Mouse (Mus musculus): ENCODE results near the gene Kmt2c.
"Not testable (repeated sequence)": the region's sequence is repeated elsewhere in the genome, so short reads cannot be mapped to it uniquely, and the experiment has no call there.

The Kmt2c gene

GRCm38 (mm10) chr5:25516301-25516895 is 17.8 kb upstream of the Kmt2c start:
- no peak for DNase-seq (ENCODE audit: low read depth in 2 of 2, low spot score in 2 of 2)

- no peak for DNase-seq (ENCODE audit: low read depth in 2 of 2, low spot score in 2 of 2)
These were observed 17.2 kb upstream of the Kmt2c start, which contains the start of gene Cct8l1 for GRCm38 (mm10) chr5:25515767-25516166. Gene Cct8l1, plus strand, starts transcription at chr5:25516067.

GRCm38 (mm10) chr5:25506041-25506440 is 7.5 kb upstream of the Kmt2c start:
- DNase-seq (ENCODE audit: low read depth in 2 of 2, low spot score in 2 of 2): no peak

DNA sequence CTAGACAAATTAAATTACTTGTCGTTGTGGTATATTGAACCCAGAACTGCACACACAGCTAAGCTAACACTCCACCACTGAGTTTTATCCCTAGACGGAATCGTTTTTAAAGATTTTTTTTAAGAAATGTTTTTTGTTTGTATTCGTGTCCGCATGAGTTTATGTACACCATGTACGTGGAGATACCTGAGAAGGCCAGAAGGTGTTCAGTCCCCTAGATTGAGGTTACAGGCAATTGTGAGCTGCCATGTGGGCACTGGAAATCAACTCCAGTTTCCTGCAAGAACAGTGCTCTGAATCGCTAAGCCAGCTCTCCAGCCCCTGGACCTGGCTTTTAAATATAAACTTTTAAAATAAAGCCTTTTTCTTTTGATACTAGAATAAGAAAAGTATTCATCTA is 2.1 kb upstream of the Kmt2c start:
- no peak for DNase-seq (ENCODE audit: low read depth in 2 of 2, low spot score in 2 of 2)

DNA sequence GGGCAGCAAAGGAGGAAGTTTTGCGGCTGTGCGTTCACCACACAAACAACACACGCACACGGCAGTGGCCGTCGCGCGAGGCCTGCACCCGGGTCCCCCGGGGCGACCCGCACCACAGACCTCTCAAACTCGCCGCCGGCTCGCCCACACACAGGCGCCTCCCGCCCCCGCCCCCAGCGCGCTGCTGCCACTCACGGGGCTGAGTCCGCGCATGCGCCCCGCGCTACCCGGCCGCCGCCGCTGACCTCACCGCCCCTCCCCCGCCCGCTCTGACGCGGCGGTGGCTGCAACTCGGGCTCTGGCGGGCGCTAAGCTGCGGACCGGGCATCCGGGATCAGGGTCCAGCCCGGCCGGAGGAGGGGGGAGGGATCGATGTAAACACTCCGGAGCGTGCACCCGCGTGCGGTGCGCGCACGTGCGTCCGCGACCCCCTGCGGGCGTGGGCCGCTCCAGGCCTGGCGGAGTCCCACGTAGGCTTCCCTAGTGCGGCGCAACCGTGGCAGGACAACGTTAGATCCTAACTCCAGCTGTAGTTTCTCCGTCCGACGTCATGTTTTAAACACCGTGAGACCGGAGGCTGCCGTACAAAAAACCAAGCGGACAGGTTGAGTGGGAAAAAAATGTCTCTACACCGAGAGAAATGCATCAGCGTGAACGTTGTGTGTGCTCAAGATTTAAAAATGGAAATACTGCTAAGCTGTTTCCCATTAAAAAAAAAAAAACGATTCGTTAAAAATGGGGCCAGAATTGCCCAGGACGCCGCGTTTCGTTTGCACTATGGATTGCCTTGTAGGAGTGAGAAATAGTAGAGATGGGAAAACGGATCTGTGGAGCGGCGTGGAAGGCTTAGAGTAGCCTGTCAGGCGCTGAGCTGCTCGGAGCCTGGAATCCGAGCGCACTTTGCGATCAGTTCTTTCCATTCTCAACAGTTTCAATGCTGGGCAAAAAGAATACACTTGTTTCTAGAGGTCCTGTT is 1.1 kb upstream of the Kmt2c start:
- DNase-seq (ENCODE audit: low read depth in 2 of 2, low spot score in 2 of 2): peak; percentile 93 to 94

DNA sequence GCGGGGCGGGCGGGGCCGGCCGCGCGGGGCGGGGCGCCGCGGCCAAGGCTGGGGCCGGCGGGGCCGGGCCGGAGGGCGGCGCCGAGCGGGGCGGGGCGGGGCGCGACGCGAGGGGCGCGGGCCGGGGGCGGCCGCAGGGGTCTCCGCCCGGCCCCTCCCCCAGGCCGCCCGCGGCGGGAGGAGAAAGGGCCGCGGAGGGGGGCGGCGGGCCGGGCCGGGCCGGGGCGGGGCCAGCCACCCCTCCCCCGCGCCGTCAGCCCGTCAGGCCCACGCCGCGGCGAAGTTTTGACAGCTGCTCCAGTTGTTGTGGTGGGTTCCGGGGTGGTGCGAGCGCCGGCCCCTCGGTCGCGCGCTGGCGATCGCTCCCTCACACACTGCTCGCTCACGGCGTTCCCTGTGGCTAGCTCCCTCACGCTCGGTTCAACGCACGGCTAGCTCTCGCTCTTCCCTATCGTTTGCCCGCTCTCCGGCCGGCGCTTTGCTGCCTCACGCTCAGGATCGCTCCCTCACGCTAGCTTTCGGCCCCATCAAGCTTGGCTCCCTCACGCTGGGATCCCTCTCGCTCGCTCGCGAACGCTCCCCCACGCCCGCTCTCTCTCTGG is 339 bp upstream of the Kmt2c start:
- no peak for DNase-seq (ENCODE audit: low read depth in 2 of 2, low spot score in 2 of 2)

DNA sequence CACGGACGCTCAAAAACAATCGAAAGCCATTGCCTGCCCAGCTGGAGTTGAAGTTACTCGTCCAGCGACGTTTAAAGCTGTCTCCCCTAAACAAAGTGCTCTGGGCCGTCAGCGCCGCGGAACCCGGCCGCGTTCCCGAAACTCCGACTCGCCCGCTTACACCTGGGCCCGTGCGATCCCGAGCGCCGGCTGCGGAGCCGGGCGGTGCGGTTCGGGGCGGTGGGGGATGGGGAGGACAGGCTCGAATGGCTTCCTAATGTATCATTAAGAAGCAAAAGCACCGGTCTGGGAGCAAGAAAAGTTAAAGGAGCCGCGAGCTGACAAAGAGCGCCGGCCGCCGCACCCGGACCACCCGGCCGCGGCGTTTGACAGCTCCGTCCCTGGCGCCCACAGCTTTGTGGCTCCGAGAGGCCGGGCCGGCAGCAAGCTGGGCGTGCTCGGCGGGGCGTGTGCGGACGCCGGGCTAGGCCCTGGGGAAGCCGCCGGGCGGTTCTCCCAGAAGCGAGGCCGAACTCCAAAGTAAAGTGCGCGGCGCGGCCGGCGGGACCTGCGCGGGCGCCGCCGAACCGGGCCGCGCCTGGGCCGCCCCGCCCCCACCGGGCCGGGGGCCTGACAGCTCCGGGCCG is 750 bp downstream of the Kmt2c start:
- peak; percentile 22 to 31 for DNase-seq (ENCODE audit: low read depth in 2 of 2, low spot score in 2 of 2)

GRCm38 (mm10) chr5:25497369-25497719 is 1.2 kb downstream of the Kmt2c start:
- DNase-seq (ENCODE audit: low read depth in 2 of 2, low spot score in 2 of 2): peak in 1 of 2 experiments; percentile 4

GRCm38 (mm10) chr5:25496652-25497051 is 1.9 kb downstream of the Kmt2c start:
- DNase-seq (ENCODE audit: low read depth in 2 of 2, low spot score in 2 of 2): no peak

DNA sequence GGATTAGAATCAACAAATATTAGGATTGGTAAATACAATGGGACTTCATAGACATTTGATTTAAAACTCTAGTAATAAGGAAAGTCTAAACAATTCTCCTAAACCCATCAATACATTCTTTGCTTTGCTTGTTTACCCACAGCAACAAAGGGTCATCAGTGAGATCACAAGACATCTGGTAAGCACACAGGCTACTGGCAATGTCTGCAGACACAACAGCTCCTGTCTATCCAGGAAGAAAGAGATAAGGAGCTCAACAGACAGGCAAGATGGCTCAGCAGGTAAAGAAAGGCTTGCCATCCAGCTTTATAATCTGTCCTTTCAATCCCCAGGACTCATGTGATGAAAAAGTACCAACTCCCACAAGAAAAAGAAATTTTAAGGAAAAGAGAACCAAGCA is 19.7 kb downstream of the Kmt2c start:
- DNase-seq (ENCODE audit: low read depth in 2 of 2, low spot score in 2 of 2): no peak

DNA sequence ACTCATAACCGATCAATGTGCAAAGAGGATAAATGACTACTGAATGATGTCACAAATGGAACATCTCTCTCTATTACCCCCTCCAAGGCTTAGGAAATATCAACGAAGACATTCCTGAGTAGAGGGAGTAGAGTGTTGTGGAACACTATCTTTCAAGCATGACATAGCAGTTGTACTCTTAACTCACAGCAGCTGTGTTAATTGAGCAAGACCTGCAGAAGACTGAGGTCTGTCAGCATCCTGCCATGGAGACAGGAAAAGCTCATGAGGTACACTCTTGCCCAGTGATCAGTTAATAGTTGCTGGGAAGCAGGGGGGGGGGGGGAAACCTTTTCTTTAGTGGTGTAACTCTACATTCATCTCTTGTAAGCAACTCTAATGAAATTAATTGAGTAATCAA is 22.8 kb downstream of the Kmt2c start:
- DNase-seq (ENCODE audit: low read depth in 2 of 2, low spot score in 2 of 2): no peak

DNA sequence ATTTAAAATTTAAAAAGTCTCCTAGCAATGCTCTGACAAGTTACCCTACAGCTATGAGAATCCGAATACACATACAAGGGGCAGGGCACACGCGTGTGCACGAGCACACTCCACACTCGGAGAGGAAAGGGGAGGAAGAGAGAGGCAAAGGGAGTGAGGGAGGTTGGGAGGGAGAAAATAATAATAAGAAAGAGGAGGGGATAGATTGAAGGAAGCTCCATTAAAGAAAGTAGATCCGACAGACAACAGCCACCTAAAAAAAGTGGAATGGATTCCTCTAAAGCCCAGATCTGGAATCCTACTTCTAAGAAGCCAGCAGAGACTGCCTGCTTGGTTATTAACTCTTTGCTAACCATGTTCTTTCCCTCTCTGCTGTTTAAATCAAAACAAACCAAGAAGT is 26.5 kb downstream of the Kmt2c start:
- DNase-seq (ENCODE audit: low read depth in 2 of 2, low spot score in 2 of 2): no peak

- DNase-seq (ENCODE audit: low read depth in 2 of 2, low spot score in 2 of 2): no peak
These were observed 36.6 kb downstream of the Kmt2c start for GRCm38 (mm10) chr5:25461956-25462355.

DNA sequence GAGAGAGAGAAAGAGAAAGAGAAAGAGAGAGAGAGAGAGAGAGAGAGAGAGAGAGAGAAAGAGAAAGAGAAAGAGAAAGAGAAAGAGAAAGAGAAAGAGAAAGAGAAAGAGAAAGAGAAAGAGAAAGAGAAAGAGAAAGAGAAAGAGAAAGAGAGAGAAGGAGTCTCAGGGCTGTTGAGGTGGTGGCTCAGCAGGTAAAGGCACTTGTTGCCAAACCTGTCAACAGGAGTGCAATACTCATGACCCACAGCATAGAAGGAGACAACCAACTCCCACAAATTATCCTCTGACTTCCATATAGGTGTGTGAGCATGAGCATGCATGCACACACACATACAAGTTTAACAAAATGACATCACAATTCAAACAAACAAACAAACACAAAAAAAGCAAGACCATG is 43.2 kb downstream of the Kmt2c start:
- not testable (repeated sequence) for DNase-seq (ENCODE audit: low read depth in 2 of 2, low spot score in 2 of 2)

- DNase-seq (ENCODE audit: low read depth in 2 of 2, low spot score in 2 of 2): no peak
These were observed 45.9 kb downstream of the Kmt2c start for GRCm38 (mm10) chr5:25452691-25453090.

- no peak for DNase-seq (ENCODE audit: low read depth in 2 of 2, low spot score in 2 of 2)
These were observed 61.1 kb downstream of the Kmt2c start for GRCm38 (mm10) chr5:25437508-25437907.

- DNase-seq (ENCODE audit: low read depth in 2 of 2, low spot score in 2 of 2): peak; percentile 35 to 68
These were observed 62.5 kb downstream of the Kmt2c start for GRCm38 (mm10) chr5:25436081-25436480.

DNA sequence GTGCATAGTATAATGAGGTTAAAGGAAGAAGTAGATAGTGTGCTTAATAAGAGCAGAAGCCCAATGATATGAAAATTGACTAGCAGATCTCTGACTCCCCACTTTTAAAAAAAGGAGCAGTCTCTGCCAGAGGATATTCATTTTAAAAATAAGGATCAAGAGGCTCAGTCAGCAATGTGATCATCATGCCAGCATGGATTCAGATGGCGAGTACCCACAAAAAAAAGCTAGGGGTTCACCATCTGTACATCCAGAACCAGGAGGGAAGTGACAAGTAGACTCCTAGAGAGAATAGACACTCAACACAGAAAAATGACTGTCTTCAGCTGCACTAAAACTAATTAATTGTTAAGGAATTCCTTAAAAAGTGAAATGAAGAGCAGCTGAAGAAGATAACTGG is 76.0 kb downstream of the Kmt2c start:
- DNase-seq (ENCODE audit: low read depth in 2 of 2, low spot score in 2 of 2): no peak

- DNase-seq (ENCODE audit: low read depth in 2 of 2, low spot score in 2 of 2): peak; percentile 32 to 71
These were observed 78.0 kb downstream of the Kmt2c start for GRCm38 (mm10) chr5:25420601-25421000.

DNA sequence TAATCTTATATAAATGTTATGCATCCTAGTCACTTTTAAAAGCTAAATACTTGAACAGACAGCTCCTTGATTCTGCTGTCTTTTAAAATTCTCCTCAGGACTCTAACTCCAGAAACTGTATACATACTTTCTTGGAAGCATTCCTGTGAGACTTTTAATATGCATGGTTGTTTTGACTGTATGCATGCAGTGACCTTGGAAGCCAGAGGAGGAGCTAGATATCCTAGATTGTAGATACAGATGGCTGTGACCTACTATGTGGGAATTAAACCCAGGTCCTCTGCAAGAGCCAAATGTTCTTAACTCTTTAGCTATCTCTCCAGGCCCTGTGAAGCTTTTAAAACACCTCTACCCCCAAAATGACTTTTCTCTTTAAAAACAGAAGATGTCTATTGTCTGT is 83.2 kb downstream of the Kmt2c start:
- DNase-seq (ENCODE audit: low read depth in 2 of 2, low spot score in 2 of 2): no peak

GRCm38 (mm10) chr5:25396727-25397126 is 101.9 kb downstream of the Kmt2c start:
- DNase-seq (ENCODE audit: low read depth in 2 of 2, low spot score in 2 of 2): no peak

DNA sequence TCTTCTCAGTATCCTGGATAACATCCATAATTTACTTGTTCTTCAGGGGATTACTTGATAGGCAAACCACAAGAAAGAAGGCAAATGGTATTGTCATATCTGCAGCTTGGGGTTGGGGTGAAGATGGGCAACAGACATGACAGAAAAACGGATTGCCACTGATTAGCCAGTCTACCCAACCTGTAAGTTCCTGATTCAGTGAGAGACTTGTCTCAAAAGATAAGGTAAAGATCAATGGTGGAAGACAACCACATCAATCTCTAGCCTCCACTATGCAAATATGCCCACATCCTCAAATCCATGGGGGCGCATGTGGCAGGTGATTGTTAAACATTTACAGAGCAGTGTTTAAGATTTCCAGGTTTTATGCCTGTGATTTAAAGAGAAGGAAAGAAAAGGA is 105.9 kb downstream of the Kmt2c start:
- no peak for DNase-seq (ENCODE audit: low read depth in 2 of 2, low spot score in 2 of 2)
